Mouse (Mus musculus) embryonic facial prominence, embryonic 11.5 days (tissue): ENCODE results near the gene Cped1. TPM values are rescaled to one million over a fixed set of nuclear protein-coding genes. Genes with fewer than 3 reads are reported as not detected.
A peak's percentile ranks its signal among the peaks of the same experiment; 100 is the strongest.

Source experiments
- ATAC-seq: fragments of 200-750 bp; cut with Nextera tagmentation; replicated peaks from 2 replicates; pipeline ENCODE4 v1.8.0; 2017; ENCODE audit warnings: low read depth; ENCODE audit not compliant: insufficient number of reproducible peaks, low FRiP score, low TSS enrichment
- DNase-seq: peaks from one replicate; pipeline ENCODE4 v3.0.0-alpha.2; 2015; ENCODE audit warnings: low spot score
- H3K27ac ChIP-seq: fragments of 300-500 bp; sonication (generic); replicated peaks from 2 replicates; pipeline ENCODE4 v1.5.1; 2014; ENCODE audit warnings: mild to moderate bottlenecking, low read depth, low read length, control low read depth
- H3K27me3 ChIP-seq: fragments of 300-500 bp; sonication (generic); 2 replicates; pipeline ENCODE4 v1.6.1; 2014; ENCODE audit warnings: mild to moderate bottlenecking, low read length, moderate library complexity, mixed read lengths; ENCODE audit not compliant: control insufficient read depth, insufficient read depth
- H3K36me3 ChIP-seq: fragments of 300-500 bp; sonication (generic); replicated peaks from 2 replicates; pipeline ENCODE4 v1.6.1; 2014; ENCODE audit warnings: low read depth, mild to moderate bottlenecking, low read length, moderate library complexity, mixed read lengths; ENCODE audit not compliant: control insufficient read depth, insufficient read depth
- H3K4me1 ChIP-seq: fragments of 300-500 bp; sonication (generic); 2 replicates; pipeline ENCODE4 v1.6.1; 2014; ENCODE audit warnings: low read length, mixed read lengths; ENCODE audit not compliant: control insufficient read depth, insufficient read depth
- H3K4me2 ChIP-seq: fragments of 300-500 bp; sonication (generic); 2 replicates; pipeline ENCODE4 v1.6.1; 2014; ENCODE audit warnings: low read depth, mild to moderate bottlenecking, control low read depth, low read length, moderate library complexity
- H3K4me3 ChIP-seq: fragments of 300-500 bp; sonication (generic); 2 replicates; pipeline ENCODE4 v1.5.1; 2014; ENCODE audit warnings: low read depth, low read length, control low read depth
- H3K9ac ChIP-seq: fragments of 300-500 bp; sonication (generic); replicated peaks from 2 replicates; pipeline ENCODE4 v1.6.1; 2014; ENCODE audit warnings: mild to moderate bottlenecking, control low read depth, low read length
- H3K9me3 ChIP-seq: fragments of 300-500 bp; sonication (generic); replicated peaks from 2 replicates; pipeline ENCODE4 v1.6.1; 2016; ENCODE audit warnings: mild to moderate bottlenecking, low read length, inconsistent platforms, mixed read lengths; ENCODE audit not compliant: control insufficient read depth
- WGBS: fragments of 180-500 bp; shearing (Covaris S2); extraction: QIAGEN DNeasy Blood & Tissue Kit; methylation state at CpG from one replicate; pipeline ENCODE4 v1.1.7; 2014; 5-methylcytosine and 5-hydroxymethylcytosine counted together
- polyA plus RNA-seq: library from polyadenylated mRNA; unstranded; fragments of >200 nt; fragmentation: Nextera tagmentation; extraction: Ambion mirVana; gene quantifications from 2 replicates; pipeline ENCODE4 v1.2.1, GENCODE M21; 2014

Cped1 gene
- polyA plus RNA-seq, 1 experiment from 2014 or later, result 40.2 TPM

GRCm38 (mm10) chr6:22012099-22012498 lies 26.4 kb downstream of the Cped1 start:
- DNase-seq, result no peak
- no peak overlapping the region for H3K9ac ChIP-seq
- H3K4me1 ChIP-seq, result no peaks in the 10 kb centered on the region
- H3K4me3 ChIP-seq, result no peak overlapping the region
- WGBS, result 87% methylated on average over 5 of the region's 5 CpGs
- H3K27ac ChIP-seq, result no peak overlapping the region
- H3K4me2 ChIP-seq, result no peak overlapping the region
- no peaks in the 10 kb centered on the region for H3K9me3 ChIP-seq
- H3K36me3 ChIP-seq, result no peaks in the 10 kb centered on the region
- ATAC-seq, result no peak
- no peaks in the 10 kb centered on the region for H3K27me3 ChIP-seq

GRCm38 (mm10) chr6:22012501-22012900 lies 26.8 kb downstream of the Cped1 start:
- WGBS, result 82% methylated on average over 5 of the region's 5 CpGs
- no peaks in the 10 kb centered on the region for H3K27me3 ChIP-seq
- H3K9ac ChIP-seq, result no peak overlapping the region
- no peak for DNase-seq
- H3K4me2 ChIP-seq, result no peak overlapping the region
- ATAC-seq, result no peak
- H3K4me3 ChIP-seq, result no peak overlapping the region
- no peaks in the 10 kb centered on the region for H3K36me3 ChIP-seq
- no peak overlapping the region for H3K27ac ChIP-seq
- H3K9me3 ChIP-seq, result no peaks in the 10 kb centered on the region
- no peaks in the 10 kb centered on the region for H3K4me1 ChIP-seq

- Histone ChIP-seq H3K4me3 (no peak overlapping the region), H3K4me2 (no peak overlapping the region), H3K9ac (no peak overlapping the region), H3K9me3 (no peaks in the 10 kb centered on the region), H3K36me3 (no peaks in the 10 kb centered on the region), H3K27ac (no peak overlapping the region), H3K27me3 (no peaks in the 10 kb centered on the region), H3K4me1 (no peaks in the 10 kb centered on the region)
- 89% methylated on average over 3 of the region's 3 CpGs for WGBS
- ATAC-seq, result no peak
- DNase-seq, result no peak
Observed at GRCm38 (mm10) chr6:22013394-22013793, 27.7 kb downstream of the Cped1 start.

- Histone ChIP-seq H3K4me3 (no peak overlapping the region), H3K4me2 (no peak overlapping the region), H3K4me1 (no peaks in the 10 kb centered on the region), H3K36me3 (no peaks in the 10 kb centered on the region), H3K9ac (no peak overlapping the region), H3K9me3 (no peaks in the 10 kb centered on the region), H3K27me3 (no peaks in the 10 kb centered on the region), H3K27ac (no peak overlapping the region)
- DNase-seq, result no peak
- no peak; the same call in 1 of the 2 replicates for ATAC-seq
- WGBS, result 94% methylated on average over 6 of the region's 6 CpGs
Observed at GRCm38 (mm10) chr6:22014291-22014911, 28.7 kb downstream of the Cped1 start.

- no peaks in the 10 kb centered on the region for H3K27me3 ChIP-seq
- ATAC-seq (no peak), DNase-seq (no peak)
- WGBS, result 63% methylated on average over 7 of the region's 7 CpGs
- no peak overlapping the region for H3K4me3 ChIP-seq
- H3K9ac ChIP-seq, result no peak overlapping the region
- H3K4me1 ChIP-seq, result peaks cover 3% of the 10 kb centered on the region
- H3K9me3 ChIP-seq, result no peaks in the 10 kb centered on the region
- no peaks in the 10 kb centered on the region for H3K36me3 ChIP-seq
- H3K4me2 ChIP-seq, result no peak overlapping the region
- H3K27ac ChIP-seq, result no peak overlapping the region
Observed at GRCm38 (mm10) chr6:22017631-22018030, 31.9 kb downstream of the Cped1 start.

- no peak overlapping the region for H3K4me3 ChIP-seq
- H3K27me3 ChIP-seq, result no peaks in the 10 kb centered on the region
- no peak overlapping the region for H3K4me2 ChIP-seq
- H3K27ac ChIP-seq, result peak overlapping the region; percentile 54; the same call in 1 of the 2 replicates
- H3K4me1 ChIP-seq, result peaks cover 3% of the 10 kb centered on the region
- DNase-seq (no peak), ATAC-seq (no peak)
- 59% methylated on average over 8 of the region's 8 CpGs for WGBS
- no peaks in the 10 kb centered on the region for H3K9me3 ChIP-seq
- H3K9ac ChIP-seq, result no peak overlapping the region
- H3K36me3 ChIP-seq, result no peaks in the 10 kb centered on the region
Observed at GRCm38 (mm10) chr6:22018768-22019445, 33.2 kb downstream of the Cped1 start.

GRCm38 (mm10) chr6:22019637-22020036 lies 33.9 kb downstream of the Cped1 start:
- ATAC-seq (no peak), DNase-seq (peak; percentile 32)
- Histone ChIP-seq H3K4me2 (no peak overlapping the region), H3K4me3 (no peak overlapping the region), H3K27ac (no peak overlapping the region), H3K9ac (no peak overlapping the region), H3K36me3 (no peaks in the 10 kb centered on the region), H3K27me3 (no peaks in the 10 kb centered on the region), H3K4me1 (peaks cover 5% of the 10 kb centered on the region), H3K9me3 (no peaks in the 10 kb centered on the region)
- WGBS, result 22% methylated on average over 10 of the region's 10 CpGs

- Histone ChIP-seq H3K27me3 (no peaks in the 10 kb centered on the region), H3K4me1 (peaks cover 5% of the 10 kb centered on the region), H3K9ac (no peak overlapping the region), H3K9me3 (no peaks in the 10 kb centered on the region), H3K4me3 (no peak overlapping the region), H3K27ac (no peak overlapping the region), H3K36me3 (no peaks in the 10 kb centered on the region), H3K4me2 (no peak overlapping the region)
- ATAC-seq, result no peak
- WGBS, result 80% methylated on average over 5 of the region's 5 CpGs
- no peak for DNase-seq
Observed at GRCm38 (mm10) chr6:22020696-22021095, 35.0 kb downstream of the Cped1 start.
